Mouse (Mus musculus) NIH3T3 (cell line): ENCODE data around the gene Scml4.
A peak's percentile ranks its signal among the peaks of the same experiment; 100 is the strongest.

ENCODE experiments used
- DNase-seq: peaks from one replicate; pipeline ENCODE4 v3.0.0-alpha.2; 2012; ENCODE audit warnings: low read depth

Scml4 gene

DNA sequence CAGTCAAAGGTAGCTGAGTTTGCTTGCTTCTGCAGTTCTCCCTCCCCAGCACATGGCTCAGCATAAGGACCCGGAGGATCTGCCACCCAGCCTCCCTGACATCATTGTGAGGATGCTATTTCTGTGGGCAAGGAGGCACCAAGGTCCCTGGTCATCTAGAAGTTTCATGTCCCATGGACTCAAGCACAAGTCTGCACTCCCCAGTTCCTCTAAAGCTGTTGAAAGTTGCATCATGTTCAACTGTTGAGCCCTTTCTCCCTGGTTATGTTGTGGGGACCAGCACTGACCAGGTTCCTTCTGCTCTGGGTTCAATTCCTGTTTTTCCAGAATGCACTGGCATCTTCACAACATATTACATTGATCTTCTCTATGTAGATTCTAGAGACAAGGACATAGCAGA lies 42.9 kb downstream of the Scml4 start:
- DNase-seq: no peak

- DNase-seq: no peak
Observed at GRCm38 (mm10) chr10:42908562-42908961, 48.4 kb downstream of the Scml4 start.

- DNase-seq: no peak
Observed at GRCm38 (mm10) chr10:42910567-42910966, 50.4 kb downstream of the Scml4 start.

GRCm38 (mm10) chr10:42912056-42912455 lies 51.9 kb downstream of the Scml4 start:
- no peak for DNase-seq

GRCm38 (mm10) chr10:42913196-42913595 lies 53.0 kb downstream of the Scml4 start:
- no peak for DNase-seq

GRCm38 (mm10) chr10:42914146-42914545 lies 54.0 kb downstream of the Scml4 start:
- DNase-seq: no peak

DNA sequence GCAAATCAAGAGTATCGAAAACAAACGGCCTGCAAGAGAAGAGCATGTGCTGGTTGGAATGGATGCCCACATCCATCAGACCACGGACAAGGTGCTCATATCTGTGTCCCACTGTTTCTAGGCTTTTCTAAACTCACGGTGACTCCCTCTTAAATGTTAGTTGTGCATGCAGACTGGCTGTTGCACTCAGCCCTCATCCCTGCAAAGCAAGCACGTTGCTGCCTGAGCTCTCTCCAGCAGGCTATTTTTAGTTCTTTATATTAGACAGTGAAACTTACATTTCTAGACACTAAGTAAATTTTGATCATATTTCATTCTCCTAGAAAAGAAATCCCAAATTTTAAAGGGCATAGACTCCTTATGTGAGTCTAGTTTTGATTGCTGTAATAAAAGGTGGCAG lies 57.2 kb downstream of the Scml4 start:
- DNase-seq: no peak

- no peak for DNase-seq
Observed at GRCm38 (mm10) chr10:42919786-42920185, 59.6 kb downstream of the Scml4 start.

DNA sequence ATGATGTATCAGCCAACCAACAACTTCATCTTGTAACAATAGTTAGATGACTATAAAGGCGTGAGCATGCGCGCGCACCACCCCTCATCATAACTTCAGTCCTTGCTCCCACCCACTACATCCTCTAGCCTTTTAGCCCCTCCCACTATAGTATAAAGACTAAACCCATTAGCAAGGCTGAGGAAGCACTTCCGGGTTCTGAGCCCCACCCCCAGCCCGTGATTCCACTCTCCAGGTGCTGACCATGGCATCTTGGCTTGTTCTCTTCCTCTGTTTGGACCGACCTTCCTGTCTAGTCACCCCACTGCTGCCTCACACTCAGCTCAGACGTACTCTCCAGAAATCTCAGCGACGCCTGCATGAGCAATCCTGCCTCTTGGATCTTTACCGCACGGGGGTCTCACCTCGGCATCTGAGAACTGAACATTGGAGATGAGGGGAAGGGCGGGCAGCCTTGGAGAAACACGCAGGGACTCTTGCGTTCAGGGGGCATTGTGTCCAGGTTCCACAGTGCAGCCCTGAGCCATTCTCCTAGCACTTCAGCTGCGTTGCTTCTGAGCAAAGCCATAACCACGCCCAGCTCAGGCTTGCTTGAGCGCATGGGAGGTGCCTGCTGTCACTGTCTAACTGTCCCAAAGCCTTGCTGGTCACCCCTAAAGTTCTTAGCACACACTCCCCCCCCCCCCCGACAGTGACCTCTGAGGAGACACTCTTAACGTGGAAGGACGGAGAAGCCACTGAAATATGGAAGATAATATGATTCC lies 65.1 kb downstream of the Scml4 start:
- DNase-seq: no peak

- no peak for DNase-seq
Observed at GRCm38 (mm10) chr10:42930121-42930650, 70.0 kb downstream of the Scml4 start.

DNA sequence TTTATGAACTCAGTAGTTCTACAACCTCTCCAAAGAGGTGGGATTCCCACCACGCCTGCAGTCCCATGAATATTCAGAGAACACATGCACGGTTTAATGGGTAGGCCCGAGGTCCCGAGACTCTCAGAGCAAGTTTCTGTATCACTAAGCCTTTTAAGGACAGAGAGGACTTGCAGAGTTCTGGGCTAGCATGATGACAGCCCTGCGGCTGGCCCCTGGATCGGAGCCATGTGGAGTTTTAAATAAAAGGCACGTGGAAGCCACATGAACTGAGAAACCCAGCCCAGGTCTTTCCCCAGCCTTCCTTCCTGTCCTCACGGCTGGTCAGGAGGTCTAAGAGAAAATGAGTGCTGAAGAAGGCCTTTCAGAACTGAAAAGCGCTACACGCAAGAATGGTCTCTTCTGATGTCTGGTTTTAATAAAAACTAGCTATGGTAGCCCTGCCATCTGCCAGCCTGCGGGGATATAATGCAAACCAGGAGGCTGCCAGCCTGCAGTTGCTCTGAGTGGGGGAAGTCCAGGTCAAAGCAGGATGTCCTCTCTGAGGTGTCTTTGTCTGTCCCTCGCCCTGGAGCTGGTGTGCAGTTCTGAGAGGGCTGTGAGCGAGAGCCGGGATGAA lies 72.8 kb downstream of the Scml4 start:
- peak; percentile 43 for DNase-seq

GRCm38 (mm10) chr10:42934672-42935071 lies 74.5 kb downstream of the Scml4 start:
- DNase-seq: no peak

- DNase-seq: peak; percentile 29
Observed at GRCm38 (mm10) chr10:42936205-42936604, 76.0 kb downstream of the Scml4 start.

GRCm38 (mm10) chr10:42938361-42938760 lies 78.2 kb downstream of the Scml4 start:
- no peak for DNase-seq

DNA sequence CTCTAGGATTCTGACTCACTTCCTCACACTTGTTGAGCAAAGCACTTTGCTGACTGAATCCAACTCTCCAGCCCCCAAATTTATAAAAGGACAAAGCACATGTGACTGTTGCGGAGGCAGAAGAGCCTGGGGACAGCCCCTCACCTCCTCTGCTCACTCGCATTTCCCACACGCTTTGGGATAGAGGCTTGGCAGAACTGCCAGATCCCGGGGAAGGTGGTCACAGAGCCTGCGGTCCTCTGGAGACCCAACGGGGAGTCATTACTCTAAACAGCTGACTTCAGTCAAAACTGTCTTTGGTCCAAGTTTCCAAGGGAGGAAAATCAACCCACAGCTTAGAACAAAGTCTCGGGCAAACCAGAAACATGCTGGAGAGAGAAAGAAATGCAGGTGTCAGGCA lies 79.5 kb downstream of the Scml4 start:
- no peak for DNase-seq

GRCm38 (mm10) chr10:42940193-42941050 lies 80.3 kb downstream of the Scml4 start:
- DNase-seq: no peak

DNA sequence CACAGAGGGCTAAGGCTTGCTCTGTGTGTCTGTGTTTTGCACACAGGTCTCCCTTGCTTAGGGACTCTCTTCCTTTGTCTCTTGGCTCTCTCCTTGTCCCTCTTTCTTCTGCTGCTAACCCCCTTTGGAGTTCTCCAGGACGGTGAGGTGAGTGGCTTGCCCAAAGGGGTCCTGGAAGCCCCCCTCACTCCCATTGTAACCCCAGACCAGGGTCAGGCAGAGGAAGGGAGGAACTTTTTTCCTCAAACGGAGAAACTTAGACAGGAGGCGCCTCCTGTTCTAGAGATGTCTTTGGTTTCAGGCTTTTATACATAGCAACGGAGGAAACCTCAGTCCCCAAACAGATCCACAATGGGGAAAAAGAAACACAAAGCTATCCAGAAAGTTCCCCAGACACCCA lies 81.1 kb downstream of the Scml4 start:
- no peak for DNase-seq

DNA sequence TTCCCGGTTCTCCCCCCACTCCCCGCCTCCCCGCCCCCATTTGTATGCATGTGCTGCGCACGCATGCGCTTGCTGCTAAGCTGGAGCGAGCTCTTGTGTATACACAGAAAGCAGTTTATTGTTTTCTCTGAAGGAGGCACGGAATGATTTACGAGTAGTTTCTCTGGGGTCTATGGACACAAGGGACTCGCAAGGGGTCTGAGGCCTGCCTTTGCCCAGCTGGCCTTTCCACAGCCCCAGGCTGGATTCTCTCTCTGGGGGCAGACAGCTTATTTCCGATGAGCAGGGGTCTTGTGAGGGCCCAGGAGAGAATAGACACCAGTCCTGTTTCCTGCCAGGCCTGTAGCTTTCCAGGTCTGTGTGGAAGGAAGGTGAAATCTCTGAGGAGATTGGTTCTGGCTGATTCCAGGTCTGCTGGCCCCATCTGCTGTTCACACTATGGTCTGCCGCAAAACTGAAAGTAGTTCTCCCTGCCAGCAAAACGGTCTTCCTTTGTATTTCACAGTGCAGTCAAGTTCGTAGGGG lies 81.6 kb downstream of the Scml4 start:
- DNase-seq: peak; percentile 74

DNA sequence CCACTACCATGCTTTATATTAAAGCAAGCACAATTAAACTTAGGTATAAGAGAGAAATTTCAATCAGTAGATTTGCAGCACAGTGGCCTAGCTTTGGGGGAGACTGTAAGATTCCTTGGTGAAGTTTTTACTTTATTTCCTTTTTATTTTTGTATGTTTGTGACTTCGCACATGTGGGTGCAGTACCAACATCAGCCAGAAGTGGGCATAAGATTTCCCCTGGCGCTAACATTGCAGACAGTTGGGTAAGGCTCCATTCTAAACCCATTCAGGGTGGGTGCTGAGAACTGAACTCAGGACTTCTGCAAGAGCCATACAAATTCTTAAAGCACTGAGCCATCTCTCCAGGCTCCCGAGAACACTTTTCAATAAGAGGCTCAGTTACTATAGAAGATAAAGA lies 82.1 kb downstream of the Scml4 start:
- DNase-seq: peak; percentile 36

DNA sequence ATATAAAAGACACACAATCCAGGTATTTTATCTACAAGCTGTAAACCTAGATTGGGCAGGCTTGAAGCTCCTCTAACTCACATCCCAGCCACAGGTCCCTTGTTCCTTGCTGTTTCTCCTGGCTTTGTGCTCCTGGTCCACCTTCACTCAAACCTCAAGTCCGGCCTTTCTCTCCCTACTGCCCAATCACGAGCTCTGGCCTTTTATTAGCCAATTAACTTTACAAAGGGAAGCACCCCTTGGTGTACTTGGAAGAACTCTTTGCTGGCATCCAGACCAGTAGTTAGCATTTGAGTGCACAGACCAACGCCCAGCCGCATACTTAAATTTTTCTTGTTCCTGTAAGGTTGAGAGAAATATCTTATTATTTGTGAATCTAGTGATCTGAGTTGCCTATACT lies 85.1 kb downstream of the Scml4 start:
- DNase-seq: no peak

GRCm38 (mm10) chr10:42947336-42947735 lies 87.2 kb downstream of the Scml4 start:
- no peak for DNase-seq

DNA sequence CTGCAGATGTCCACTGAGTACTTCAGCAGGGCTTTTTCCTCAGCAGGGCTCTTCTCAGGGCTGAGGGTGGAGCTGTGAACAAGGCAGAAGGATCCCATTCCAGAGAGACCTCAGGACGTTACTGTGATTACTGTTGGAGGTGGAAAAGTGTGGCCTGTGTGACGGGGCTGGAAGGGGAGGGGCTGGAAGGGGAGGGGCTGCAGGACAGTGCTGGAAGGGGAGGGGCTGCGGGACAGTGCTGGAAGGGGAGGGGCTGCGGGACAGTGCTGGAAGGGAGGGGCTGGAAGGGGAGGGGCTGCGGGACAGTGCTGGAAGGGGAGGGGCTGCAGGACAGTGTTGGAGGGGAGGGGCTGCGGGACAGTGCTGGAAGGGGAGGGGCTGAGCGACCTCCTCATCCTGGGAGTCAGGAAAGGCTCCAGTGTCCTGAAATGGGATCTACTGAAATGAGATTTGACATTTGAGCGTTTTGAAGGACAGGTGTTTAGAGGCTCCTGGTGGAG lies 90.1 kb downstream of the Scml4 start:
- no peak for DNase-seq
